Mouse (Mus musculus): Measurements from ENCODE around the gene Phf14. TPM values are rescaled to one million over a fixed set of nuclear protein-coding genes. Genes with fewer than 3 reads are reported as not detected.

Gene Phf14
- polyA plus RNA-seq, 1 experiment from 2014 or later: 38.5 TPM

DNA sequence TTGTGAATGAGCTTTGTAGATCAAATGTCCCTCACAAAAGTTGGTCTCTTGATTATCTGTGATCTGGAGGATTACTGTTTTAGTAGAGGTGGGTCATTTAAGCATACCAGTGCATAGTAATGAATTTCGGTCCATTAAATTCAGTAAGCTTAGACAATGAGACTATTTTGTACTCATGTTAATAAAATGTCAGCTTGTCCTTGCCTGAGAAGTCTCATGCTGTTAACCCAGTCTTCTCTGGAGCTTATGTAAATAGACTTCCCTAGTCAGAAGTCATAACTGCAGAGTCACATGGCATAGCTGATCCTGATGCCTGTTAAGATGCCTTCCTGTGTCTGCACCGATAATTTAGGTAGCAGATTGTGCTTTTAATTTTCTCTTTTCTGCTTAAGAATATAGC lies 106.4 kb downstream of the Phf14 start:
- Histone ChIP-seq H3K4me2 (ENCODE audit: low read depth, low read length) (no peak overlapping the region), H3K36me3 (ENCODE audit: control insufficient read depth, insufficient read depth, low read length) (no peaks in the 10 kb centered on the region), H3K4me1 (ENCODE audit: control insufficient read depth, insufficient read depth, low read length) (no peaks in the 10 kb centered on the region), H3K4me3 (ENCODE audit: low read length) (no peak overlapping the region), H3K27me3 (replicated peaks; ENCODE audit: control insufficient read depth, insufficient read depth, low read length) (no peaks in the 10 kb centered on the region), H3K9ac (ENCODE audit: low read depth, low read length) (no peak overlapping the region), H3K27ac (ENCODE audit: low read length) (no peak overlapping the region), H3K9me3 (ENCODE audit: control insufficient read depth, low read length) (no peaks in the 10 kb centered on the region)
- peak; percentile 44; the same call in 1 of the 2 replicates for ATAC-seq
- 62% methylated on average over 2 of the region's 2 CpGs for WGBS

DNA sequence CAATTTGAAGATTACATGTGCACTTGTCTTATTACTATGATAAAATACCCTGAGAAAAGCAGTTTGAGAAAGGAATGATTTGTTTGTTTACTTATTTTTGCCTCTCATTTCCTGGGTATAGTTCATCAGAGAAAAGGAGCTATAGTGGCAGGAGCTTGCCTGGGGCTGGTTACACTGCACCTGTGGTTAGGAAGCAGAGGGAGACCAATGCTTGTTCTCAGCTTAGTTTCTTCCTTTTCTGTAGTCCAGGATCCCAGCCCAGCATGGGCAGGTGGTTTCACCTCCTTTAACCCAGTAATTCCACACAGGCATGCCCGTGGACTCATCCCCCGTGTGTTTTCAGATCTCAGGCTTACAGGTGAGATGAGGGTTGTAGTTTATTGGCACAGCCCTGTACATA lies 107.1 kb downstream of the Phf14 start:
- no peaks in the 10 kb centered on the region for H3K9me3 ChIP-seq (ENCODE audit: control insufficient read depth, low read length)
- no peak for ATAC-seq
- no peaks in the 10 kb centered on the region for H3K36me3 ChIP-seq (ENCODE audit: control insufficient read depth, insufficient read depth, low read length)
- no peak overlapping the region for H3K9ac ChIP-seq (ENCODE audit: low read depth, low read length)
- no peaks in the 10 kb centered on the region for H3K4me1 ChIP-seq (ENCODE audit: control insufficient read depth, insufficient read depth, low read length)
- H3K27ac ChIP-seq (ENCODE audit: low read length): no peak overlapping the region
- WGBS: 89% methylated on average over 2 of the region's 2 CpGs
- no peaks in the 10 kb centered on the region for H3K27me3 ChIP-seq (replicated peaks; ENCODE audit: control insufficient read depth, insufficient read depth, low read length)
- no peak overlapping the region for H3K4me3 ChIP-seq (ENCODE audit: low read length)
- no peak overlapping the region for H3K4me2 ChIP-seq (ENCODE audit: low read depth, low read length)

DNA sequence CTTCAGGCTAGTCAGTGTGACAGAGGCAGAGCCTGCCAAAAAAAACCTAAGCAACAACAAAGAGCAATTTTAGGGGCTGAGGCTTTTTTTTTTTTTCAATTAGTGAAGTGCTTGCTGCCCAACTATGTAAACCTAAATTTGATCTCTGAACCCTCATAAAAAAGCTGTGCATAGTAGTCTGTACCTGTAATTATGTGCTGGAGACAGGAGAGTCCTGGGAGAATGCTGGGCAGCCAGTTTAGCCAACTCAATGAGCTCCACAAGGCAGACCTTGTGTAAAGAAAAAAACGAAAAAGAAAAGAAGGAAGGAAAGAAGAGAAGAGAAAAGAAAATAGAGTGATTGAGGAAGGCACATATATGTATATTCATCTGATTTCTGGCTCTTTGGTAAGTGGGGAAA lies 112.1 kb downstream of the Phf14 start:
- Histone ChIP-seq H3K9ac (ENCODE audit: low read depth, low read length) (no peak overlapping the region), H3K36me3 (ENCODE audit: control insufficient read depth, insufficient read depth, low read length) (0 out of 2 replicates have a peak, but pooled peaks cover 4% of the 10 kb centered on the region), H3K4me3 (ENCODE audit: low read length) (no peak overlapping the region), H3K27ac (ENCODE audit: low read length) (no peak overlapping the region), H3K4me1 (ENCODE audit: control insufficient read depth, insufficient read depth, low read length) (no peaks in the 10 kb centered on the region), H3K9me3 (ENCODE audit: control insufficient read depth, low read length) (no peaks in the 10 kb centered on the region), H3K4me2 (ENCODE audit: low read depth, low read length) (no peak overlapping the region), H3K27me3 (replicated peaks; ENCODE audit: control insufficient read depth, insufficient read depth, low read length) (no peaks in the 10 kb centered on the region)
- 42% methylated on average over 1 of the region's 1 CpGs for WGBS
- peak; percentile 67 for ATAC-seq

DNA sequence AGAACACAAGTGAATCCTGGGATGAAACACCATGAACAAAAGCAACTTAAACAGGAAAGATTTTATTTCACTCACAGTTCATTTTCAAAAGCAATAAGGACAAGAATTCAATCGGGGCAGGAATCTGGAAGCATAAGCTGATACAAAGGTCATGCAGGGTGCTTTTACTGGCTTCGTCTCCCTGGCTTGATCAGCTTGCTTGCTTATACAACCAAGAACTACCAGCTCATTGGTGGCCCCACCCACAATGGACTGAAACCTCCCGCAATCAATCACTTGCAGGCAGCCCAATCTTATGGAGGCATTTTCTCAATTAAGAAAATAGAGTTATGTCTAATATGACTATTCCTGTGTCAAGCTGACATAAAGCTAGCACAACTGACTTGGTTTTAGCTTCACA lies 112.5 kb downstream of the Phf14 start:
- Histone ChIP-seq H3K9ac (ENCODE audit: low read depth, low read length) (no peak overlapping the region), H3K4me2 (ENCODE audit: low read depth, low read length) (no peak overlapping the region), H3K36me3 (ENCODE audit: control insufficient read depth, insufficient read depth, low read length) (0 out of 2 replicates have a peak, but pooled peaks cover 4% of the 10 kb centered on the region), H3K4me1 (ENCODE audit: control insufficient read depth, insufficient read depth, low read length) (no peaks in the 10 kb centered on the region), H3K27ac (ENCODE audit: low read length) (no peak overlapping the region), H3K27me3 (replicated peaks; ENCODE audit: control insufficient read depth, insufficient read depth, low read length) (no peaks in the 10 kb centered on the region), H3K9me3 (ENCODE audit: control insufficient read depth, low read length) (no peaks in the 10 kb centered on the region), H3K4me3 (ENCODE audit: low read length) (no peak overlapping the region)
- WGBS: 54% methylated on average over 3 of the region's 3 CpGs
- peak; percentile 86 for ATAC-seq

DNA sequence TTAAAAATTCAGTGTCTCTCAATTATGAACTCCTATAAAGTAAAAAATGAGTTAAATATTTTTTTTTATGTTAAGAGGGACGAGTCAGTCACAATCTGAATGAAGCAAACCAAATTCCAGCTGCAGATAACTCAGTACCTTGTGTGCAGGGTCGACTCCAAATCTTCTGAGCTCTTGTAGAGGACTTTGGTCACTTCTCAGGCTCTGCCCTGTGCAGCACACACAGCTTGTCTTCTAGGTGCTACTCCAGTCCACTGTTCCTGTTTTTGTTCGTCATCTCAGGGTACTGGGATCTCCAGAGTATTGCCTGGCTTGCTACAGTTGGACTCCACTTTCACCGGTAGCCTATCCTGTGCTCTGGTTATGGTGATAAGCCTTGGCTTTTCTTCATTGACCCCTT lies 113.1 kb downstream of the Phf14 start:
- H3K27ac ChIP-seq (ENCODE audit: low read length): no peak overlapping the region
- H3K4me3 ChIP-seq (ENCODE audit: low read length): no peak overlapping the region
- no peaks in the 10 kb centered on the region for H3K27me3 ChIP-seq (replicated peaks; ENCODE audit: control insufficient read depth, insufficient read depth, low read length)
- no peaks in the 10 kb centered on the region for H3K4me1 ChIP-seq (ENCODE audit: control insufficient read depth, insufficient read depth, low read length)
- 0 out of 2 replicates have a peak, but pooled peaks cover 4% of the 10 kb centered on the region for H3K36me3 ChIP-seq (ENCODE audit: control insufficient read depth, insufficient read depth, low read length)
- WGBS: 86% methylated on average over 4 of the region's 4 CpGs
- no peak overlapping the region for H3K9ac ChIP-seq (ENCODE audit: low read depth, low read length)
- no peak overlapping the region for H3K4me2 ChIP-seq (ENCODE audit: low read depth, low read length)
- peak; percentile 30 for ATAC-seq
- H3K9me3 ChIP-seq (ENCODE audit: control insufficient read depth, low read length): no peaks in the 10 kb centered on the region

DNA sequence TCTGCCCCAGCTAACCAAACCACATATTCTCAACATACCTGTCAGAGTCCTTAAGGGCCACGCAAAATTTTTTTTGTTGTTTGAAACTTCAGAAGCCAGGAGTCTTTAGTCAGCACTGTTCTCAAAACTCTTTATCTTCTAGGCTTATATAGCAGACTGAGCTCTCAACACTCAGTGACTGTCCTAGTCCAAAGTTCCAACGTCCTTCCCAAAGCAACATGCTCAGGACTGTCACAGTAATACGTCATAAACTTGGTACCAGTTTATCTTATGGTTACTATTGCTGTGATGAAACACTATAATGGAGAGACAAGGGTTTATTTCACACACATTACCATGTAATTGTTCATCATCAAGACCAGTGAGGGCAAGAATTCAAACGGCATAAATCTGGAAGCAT lies 113.9 kb downstream of the Phf14 start:
- H3K4me2 ChIP-seq (ENCODE audit: low read depth, low read length): no peak overlapping the region
- H3K36me3 ChIP-seq (ENCODE audit: control insufficient read depth, insufficient read depth, low read length): 0 out of 2 replicates have a peak, but pooled peaks cover 4% of the 10 kb centered on the region
- H3K9me3 ChIP-seq (ENCODE audit: control insufficient read depth, low read length): no peaks in the 10 kb centered on the region
- no peaks in the 10 kb centered on the region for H3K4me1 ChIP-seq (ENCODE audit: control insufficient read depth, insufficient read depth, low read length)
- H3K4me3 ChIP-seq (ENCODE audit: low read length): no peak overlapping the region
- ATAC-seq: peak; percentile 63
- no peak overlapping the region for H3K27ac ChIP-seq (ENCODE audit: low read length)
- H3K27me3 ChIP-seq (replicated peaks; ENCODE audit: control insufficient read depth, insufficient read depth, low read length): no peaks in the 10 kb centered on the region
- WGBS: 80% methylated on average over 4 of the region's 4 CpGs
- no peak overlapping the region for H3K9ac ChIP-seq (ENCODE audit: low read depth, low read length)

DNA sequence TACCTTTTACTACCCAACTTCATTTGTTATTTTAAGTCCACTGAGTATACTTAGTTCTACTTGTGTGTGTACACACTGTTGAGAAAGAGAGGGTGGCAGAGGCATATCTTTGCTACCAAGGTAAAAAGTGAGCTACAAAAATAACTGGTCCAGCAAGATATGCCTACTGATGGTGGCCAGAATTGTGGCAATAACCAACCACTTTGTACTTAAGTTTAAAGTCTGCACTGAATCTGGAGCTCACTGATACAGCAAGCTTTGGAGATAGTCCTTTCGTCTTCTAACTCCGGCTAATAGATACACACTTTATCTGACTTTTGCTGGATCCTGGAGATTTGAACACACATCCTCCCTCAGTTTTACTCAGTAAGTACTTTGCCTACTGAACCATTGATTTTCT lies 115.8 kb downstream of the Phf14 start:
- no peak for ATAC-seq
- H3K4me2 ChIP-seq (ENCODE audit: low read depth, low read length): no peak overlapping the region
- no peaks in the 10 kb centered on the region for H3K4me1 ChIP-seq (ENCODE audit: control insufficient read depth, insufficient read depth, low read length)
- H3K4me3 ChIP-seq (ENCODE audit: low read length): no peak overlapping the region
- H3K36me3 ChIP-seq (ENCODE audit: control insufficient read depth, insufficient read depth, low read length): 0 out of 2 replicates have a peak, but pooled peaks cover 4% of the 10 kb centered on the region
- H3K9ac ChIP-seq (ENCODE audit: low read depth, low read length): no peak overlapping the region
- no peaks in the 10 kb centered on the region for H3K9me3 ChIP-seq (ENCODE audit: control insufficient read depth, low read length)
- no peak overlapping the region for H3K27ac ChIP-seq (ENCODE audit: low read length)
- H3K27me3 ChIP-seq (replicated peaks; ENCODE audit: control insufficient read depth, insufficient read depth, low read length): no peaks in the 10 kb centered on the region
- 98% methylated on average over 2 of the region's 2 CpGs for WGBS

DNA sequence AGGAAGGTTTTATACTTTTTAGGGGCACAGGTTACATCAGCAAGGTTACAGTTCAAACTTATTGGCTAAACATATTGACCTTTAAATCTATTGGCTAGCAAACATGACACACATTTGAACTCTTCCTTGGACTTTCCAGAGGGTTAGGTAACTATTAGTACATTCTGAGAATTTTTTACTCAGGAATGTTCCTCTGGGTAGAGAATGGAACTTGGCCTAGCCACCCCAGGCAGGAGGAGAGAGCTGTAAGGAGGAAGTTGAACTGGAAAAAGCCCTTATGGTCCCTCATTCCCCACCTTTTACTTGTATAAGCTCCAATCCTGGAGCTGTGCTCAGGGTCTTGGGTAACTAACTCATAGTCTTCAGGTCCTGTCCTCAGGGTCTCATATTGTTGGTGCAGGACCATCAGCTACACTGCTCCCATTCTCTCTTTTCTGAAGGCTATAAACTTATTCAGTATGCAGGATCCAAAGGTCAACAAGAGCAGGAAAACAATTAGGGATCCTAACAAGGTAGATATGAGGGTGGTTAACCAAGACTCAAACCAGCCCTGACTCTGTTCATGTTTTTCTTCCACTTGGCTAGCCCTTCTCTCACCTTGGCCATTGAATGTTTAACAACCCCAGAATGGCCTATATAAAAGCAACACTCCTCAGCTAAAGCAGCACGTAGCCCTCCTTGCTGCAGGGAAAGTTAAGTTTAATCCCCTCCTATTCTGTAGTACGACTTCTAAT lies 119.4 kb downstream of the Phf14 start:
- no peaks in the 10 kb centered on the region for H3K36me3 ChIP-seq (ENCODE audit: control insufficient read depth, insufficient read depth, low read length)
- H3K9ac ChIP-seq (ENCODE audit: low read depth, low read length): no peak overlapping the region
- WGBS: 90% methylated on average over 2 of the region's 2 CpGs
- H3K27me3 ChIP-seq (replicated peaks; ENCODE audit: control insufficient read depth, insufficient read depth, low read length): no peaks in the 10 kb centered on the region
- H3K27ac ChIP-seq (ENCODE audit: low read length): peak overlapping the region; percentile 51; the same call in 1 of the 2 replicates
- H3K4me3 ChIP-seq (ENCODE audit: low read length): no peak overlapping the region
- ATAC-seq: peak; percentile 81
- H3K4me2 ChIP-seq (ENCODE audit: low read depth, low read length): no peak overlapping the region
- no peaks in the 10 kb centered on the region for H3K4me1 ChIP-seq (ENCODE audit: control insufficient read depth, insufficient read depth, low read length)
- no peaks in the 10 kb centered on the region for H3K9me3 ChIP-seq (ENCODE audit: control insufficient read depth, low read length)

DNA sequence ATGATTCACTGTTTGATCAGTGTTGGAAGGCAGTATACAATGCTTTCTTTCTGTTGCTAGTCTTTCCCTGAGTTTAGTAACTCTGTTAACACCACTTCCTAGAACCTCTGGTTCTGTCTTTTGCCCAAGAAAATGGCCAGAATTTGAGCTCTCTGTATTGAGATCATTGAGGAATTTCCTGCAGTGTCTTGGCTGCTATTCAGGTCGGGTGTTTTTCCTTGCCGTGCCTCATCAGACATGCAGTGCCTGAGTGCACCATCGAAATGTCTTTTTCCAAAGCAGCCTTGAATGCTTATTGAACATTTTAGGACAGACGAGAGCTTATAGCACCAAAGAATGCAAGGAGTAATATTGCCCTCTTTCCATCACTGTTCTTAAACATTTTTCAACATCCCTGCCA lies 127.0 kb downstream of the Phf14 start:
- H3K27ac ChIP-seq (ENCODE audit: low read length): no peak overlapping the region
- no peaks in the 10 kb centered on the region for H3K27me3 ChIP-seq (replicated peaks; ENCODE audit: control insufficient read depth, insufficient read depth, low read length)
- H3K4me2 ChIP-seq (ENCODE audit: low read depth, low read length): no peak overlapping the region
- no peaks in the 10 kb centered on the region for H3K36me3 ChIP-seq (ENCODE audit: control insufficient read depth, insufficient read depth, low read length)
- no peak overlapping the region for H3K9ac ChIP-seq (ENCODE audit: low read depth, low read length)
- H3K4me3 ChIP-seq (ENCODE audit: low read length): no peak overlapping the region
- no peak for ATAC-seq
- WGBS: 77% methylated on average over 4 of the region's 4 CpGs
- no peaks in the 10 kb centered on the region for H3K4me1 ChIP-seq (ENCODE audit: control insufficient read depth, insufficient read depth, low read length)
- H3K9me3 ChIP-seq (ENCODE audit: control insufficient read depth, low read length): no peaks in the 10 kb centered on the region

DNA sequence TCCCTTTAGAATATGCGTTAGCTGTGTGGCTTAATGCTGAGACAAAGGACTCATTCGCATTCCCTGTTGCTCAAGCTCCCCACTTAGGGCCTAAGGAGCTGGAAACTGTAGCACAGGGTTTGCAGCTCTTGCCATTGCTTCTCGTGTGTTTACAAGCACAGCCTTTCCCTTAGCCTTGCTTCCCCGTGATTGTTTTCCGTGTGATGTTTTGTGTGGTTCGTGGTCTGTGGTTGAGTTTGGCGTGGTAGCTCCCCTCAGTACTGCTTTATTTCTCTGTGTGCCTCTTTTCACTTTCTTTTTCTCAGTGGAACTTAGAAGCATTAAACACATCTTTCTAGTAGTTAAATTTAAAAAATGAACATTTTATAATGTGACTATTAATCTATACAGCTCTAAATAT lies 130.7 kb downstream of the Phf14 start:
- no peak for ATAC-seq
- Histone ChIP-seq H3K36me3 (ENCODE audit: control insufficient read depth, insufficient read depth, low read length) (no peaks in the 10 kb centered on the region), H3K4me1 (ENCODE audit: control insufficient read depth, insufficient read depth, low read length) (no peaks in the 10 kb centered on the region), H3K27ac (ENCODE audit: low read length) (no peak overlapping the region), H3K9ac (ENCODE audit: low read depth, low read length) (no peak overlapping the region), H3K9me3 (ENCODE audit: control insufficient read depth, low read length) (no peaks in the 10 kb centered on the region), H3K27me3 (replicated peaks; ENCODE audit: control insufficient read depth, insufficient read depth, low read length) (no peaks in the 10 kb centered on the region), H3K4me2 (ENCODE audit: low read depth, low read length) (no peak overlapping the region), H3K4me3 (ENCODE audit: low read length) (no peak overlapping the region)
- WGBS: 82% methylated on average over 7 of the region's 7 CpGs
